Mouse (Mus musculus): Measurements from ENCODE around the gene Eif5b. TPM values are rescaled to one million over a fixed set of nuclear protein-coding genes. Genes with fewer than 3 reads are reported as not detected.
"Not testable (repeated sequence)": the region's sequence is repeated elsewhere in the genome, so short reads cannot be mapped to it uniquely, and the experiment has no call there.

Gene Eif5b
- polyA plus RNA-seq, 1 experiment from 2014 or later, result 23.7 TPM

DNA sequence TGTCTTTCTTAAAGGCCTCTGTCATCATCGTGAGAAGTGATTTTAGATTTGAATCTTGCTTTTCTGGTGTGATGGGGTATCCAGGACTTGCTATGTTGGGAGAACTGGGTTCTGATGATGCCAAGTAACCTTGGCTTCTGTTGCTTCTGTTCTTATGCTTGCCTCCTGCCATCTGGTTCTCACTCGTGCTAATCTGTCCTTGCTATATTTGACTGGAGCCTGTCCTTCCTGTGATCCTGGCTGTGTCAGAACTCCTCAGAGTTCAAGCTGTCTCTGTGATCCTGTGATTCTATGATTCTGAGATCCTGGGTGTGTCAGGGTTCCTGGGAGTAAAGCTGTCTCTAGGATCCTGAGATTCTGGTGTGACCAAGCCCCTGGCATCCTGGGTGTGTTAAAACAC is 64.3 kb downstream of the Eif5b start:
- WGBS, result 89% methylated on average over 2 of the region's 2 CpGs
- not testable (repeated sequence) for H3K27me3 ChIP-seq

GRCm38 (mm10) chr1:38067276-38067675 is 69.5 kb downstream of the Eif5b start:
- Histone ChIP-seq H3K9ac (no peak overlapping the region), H3K4me3 (no peak overlapping the region), H3K27ac (no peak overlapping the region), H3K9me3 (no peaks in the 10 kb centered on the region), H3K36me3 (peaks cover 52% of the 10 kb centered on the region), H3K27me3 (no peaks in the 10 kb centered on the region), H3K4me1 (no peaks in the 10 kb centered on the region), H3K4me2 (no peak overlapping the region)
- 93% methylated on average over 10 of the region's 10 CpGs for WGBS
- no peak for ATAC-seq (ENCODE audit: borderline replicate concordance, extremely low read depth, low FRiP score, low TSS enrichment)

More for the DNA sequence above, 64.3 kb downstream of the Eif5b start:
- not testable (repeated sequence) for H3K9me3 ChIP-seq; H3K9ac ChIP-seq; H3K4me1 ChIP-seq; H3K27ac ChIP-seq; H3K4me3 ChIP-seq; H3K4me2 ChIP-seq; ATAC-seq (ENCODE audit: borderline replicate concordance, extremely low read depth, low FRiP score, low TSS enrichment)
- H3K36me3 ChIP-seq, result peaks cover 67% of the 10 kb centered on the region

- no peaks in the 10 kb centered on the region for H3K4me1 ChIP-seq
- WGBS, result 73% methylated on average over 8 of the region's 8 CpGs
- no peaks in the 10 kb centered on the region for H3K9me3 ChIP-seq
- peaks cover 37% of the 10 kb centered on the region for H3K36me3 ChIP-seq
- H3K27ac ChIP-seq, result no peak overlapping the region
- no peak overlapping the region for H3K9ac ChIP-seq
- H3K4me2 ChIP-seq, result no peak overlapping the region
- no peak for ATAC-seq (ENCODE audit: borderline replicate concordance, extremely low read depth, low FRiP score, low TSS enrichment)
- H3K27me3 ChIP-seq, result no peaks in the 10 kb centered on the region
- H3K4me3 ChIP-seq, result no peak overlapping the region
These were observed 73.5 kb downstream of the Eif5b start for GRCm38 (mm10) chr1:38071326-38071725.

DNA sequence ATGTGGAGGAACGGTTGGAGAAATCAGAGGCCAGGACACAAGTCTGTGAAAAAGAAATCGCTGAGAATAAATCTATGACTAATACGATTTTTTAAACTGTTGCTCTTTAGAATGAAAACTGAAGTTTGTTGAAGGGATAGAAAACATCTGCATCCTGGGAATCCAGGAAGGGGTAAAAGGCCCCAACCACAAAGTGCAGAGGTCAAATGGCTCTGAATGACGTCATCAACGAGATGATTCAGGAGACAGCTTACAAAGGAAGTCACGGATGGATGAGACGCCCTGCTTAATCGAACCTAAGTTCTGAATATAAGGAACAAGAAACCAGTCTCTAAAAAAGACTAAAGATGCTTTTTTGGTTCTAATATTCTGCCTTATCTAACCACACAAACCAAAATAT is 83.5 kb downstream of the Eif5b start:
- Histone ChIP-seq H3K9me3 (no peaks in the 10 kb centered on the region), H3K27ac (no peak overlapping the region), H3K36me3 (peaks cover 33% of the 10 kb centered on the region), H3K4me2 (no peak overlapping the region), H3K4me1 (no peaks in the 10 kb centered on the region), H3K27me3 (no peaks in the 10 kb centered on the region), H3K4me3 (no peak overlapping the region), H3K9ac (no peak overlapping the region)
- no peak for ATAC-seq (ENCODE audit: borderline replicate concordance, extremely low read depth, low FRiP score, low TSS enrichment)
- 66% methylated on average over 8 of the region's 8 CpGs for WGBS

DNA sequence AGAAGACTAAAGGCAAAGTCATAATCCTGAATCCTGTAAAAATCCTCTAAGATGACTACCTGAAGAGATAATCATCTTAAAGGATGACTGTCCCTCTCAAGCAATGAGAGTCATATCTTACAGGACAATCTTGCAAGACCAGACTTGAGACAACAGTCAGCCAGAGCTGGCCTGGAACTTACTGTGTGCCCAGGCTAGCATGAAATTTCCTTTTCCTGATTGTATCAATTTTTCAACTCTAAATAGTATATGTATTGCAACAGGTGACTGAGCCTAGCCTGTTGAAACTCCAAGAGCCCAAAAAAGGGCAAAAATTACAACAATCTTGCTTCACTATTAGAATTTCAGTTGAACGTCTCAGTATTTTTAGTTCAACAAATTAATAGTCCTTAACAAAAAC is 105.4 kb downstream of the Eif5b start:
- no peak for ATAC-seq (ENCODE audit: borderline replicate concordance, extremely low read depth, low FRiP score, low TSS enrichment)
- H3K27me3 ChIP-seq, result no peaks in the 10 kb centered on the region
- WGBS, result 66% methylated on average over 1 of the region's 1 CpGs

GRCm38 (mm10) chr1:38103813-38104212 is 106.0 kb downstream of the Eif5b start:
- H3K9ac ChIP-seq, result no peak overlapping the region
- no peaks in the 10 kb centered on the region for H3K9me3 ChIP-seq
- no peak overlapping the region for H3K27ac ChIP-seq
- no peaks in the 10 kb centered on the region for H3K4me1 ChIP-seq
- H3K27me3 ChIP-seq, result no peaks in the 10 kb centered on the region
- no peak overlapping the region for H3K4me2 ChIP-seq
- H3K36me3 ChIP-seq, result peaks cover 8% of the 10 kb centered on the region; the same call in 1 of the 2 replicates
- no peak for ATAC-seq (ENCODE audit: borderline replicate concordance, extremely low read depth, low FRiP score, low TSS enrichment)
- no peak overlapping the region for H3K4me3 ChIP-seq
- WGBS, result 33% methylated on average over 3 of the region's 3 CpGs

More for the DNA sequence above, 105.4 kb downstream of the Eif5b start:
- H3K4me2 ChIP-seq, result no peak overlapping the region
- no peaks in the 10 kb centered on the region for H3K4me1 ChIP-seq
- H3K9me3 ChIP-seq, result no peaks in the 10 kb centered on the region
- H3K36me3 ChIP-seq, result peaks cover 11% of the 10 kb centered on the region
- no peak overlapping the region for H3K9ac ChIP-seq
- H3K4me3 ChIP-seq, result no peak overlapping the region
- H3K27ac ChIP-seq, result no peak overlapping the region

Other genes starting within 250 kb of the Eif5b start
- gene Tsga10, start 131.6 kb upstream of the Eif5b start, polyA plus RNA-seq (2015; fragmentation: Nextera tagmentation; extraction: Ambion mirVana), result 7.4 and 7.7 TPM in 2 replicates
- gene Lipt1, start 126.3 kb upstream of the Eif5b start, polyA plus RNA-seq (2015; fragmentation: Nextera tagmentation; extraction: Ambion mirVana), result 7.8 and 8.3 TPM in 2 replicates
- 23.7 and 28.3 TPM in 2 replicates for gene Mitd1, start 107.6 kb upstream of the Eif5b start, polyA plus RNA-seq (2015; fragmentation: Nextera tagmentation; extraction: Ambion mirVana)
- gene Mrpl30, start 107.5 kb upstream of the Eif5b start, polyA plus RNA-seq (2015; fragmentation: Nextera tagmentation; extraction: Ambion mirVana), result 212 and 218 TPM in 2 replicates
- not detected in 2 replicates for gene Lyg2, start 81.5 kb upstream of the Eif5b start, polyA plus RNA-seq (2015; fragmentation: Nextera tagmentation; extraction: Ambion mirVana)
- gene Lyg1, start 40.3 kb upstream of the Eif5b start, polyA plus RNA-seq (2015; fragmentation: Nextera tagmentation; extraction: Ambion mirVana), result not detected in 2 replicates
- 149 TPM in 2 replicates for gene Txndc9, start 117 bp upstream of the Eif5b start, polyA plus RNA-seq (2015; fragmentation: Nextera tagmentation; extraction: Ambion mirVana)
- gene Rev1, start 131.8 kb downstream of the Eif5b start, polyA plus RNA-seq (2015; fragmentation: Nextera tagmentation; extraction: Ambion mirVana), result 19.4 and 24.9 TPM in 2 replicates